Mouse (Mus musculus) macrophage (primary cell): ENCODE results near the gene Aldh1l1. TPM values are rescaled to one million over a fixed set of nuclear protein-coding genes. Genes with fewer than 3 reads are reported as not detected.

Experiments used
- H3K27ac ChIP-seq: fragments of 350-480 bp; formaldehyde crosslinking; 2 replicates; pipeline ENCODE4 v1.9.0; 2021
- H3K36me3 ChIP-seq: fragments of 350-480 bp; formaldehyde crosslinking; 2 replicates; pipeline ENCODE4 v1.9.0; 2021; ENCODE audit errors: inconsistent target
- H3K4me3 ChIP-seq: fragments of 350-480 bp; formaldehyde crosslinking; 2 replicates; pipeline ENCODE4 v1.9.0; 2021; ENCODE audit errors: inconsistent target
- H3K79me2 ChIP-seq: fragments of 350-480 bp; formaldehyde crosslinking; 2 replicates; pipeline ENCODE4 v1.9.0; 2021; ENCODE audit errors: inconsistent target
- WGBS: methylation state at CpG from one replicate; pipeline ENCODE4 v1.1.7; 2026; ENCODE audit warnings: inconsistent platforms; ENCODE audit not compliant: missing documents; 5-methylcytosine and 5-hydroxymethylcytosine counted together
- polyA plus RNA-seq: library from polyadenylated mRNA; stranded (reverse); fragments of 250-400 nt; gene quantifications from 3 replicates; pipeline ENCODE4 v1.2.4, GENCODE M21; 2018; ENCODE audit warnings: inconsistent platforms
- total RNA-seq, 78 experiments: library from RNA; depleted of rRNA; stranded (reverse); fragments of 250-400 nt; gene quantifications; 1 replicate in 9 of 78; 2 replicates in 24 of 78; 3 replicates in 43 of 78; 4 replicates in 2 of 78; pipeline ENCODE4 v1.2.4; 2018; ENCODE audit warnings: inconsistent platforms in 56 of 78

Aldh1l1 gene
- total RNA-seq (2018; cell fraction: chromatin; rRNA removed) = 10 to 100 TPM in 20 of 26 experiments, 1 to 10 TPM in 5, under 1 TPM in 1; 0.95 to 42.8 (median 17.8) TPM
- 10 to 100 TPM in 24 of 26 experiments, 1 to 10 TPM in 2; 9.8 to 35.3 (median 17.2) TPM for total RNA-seq (2018; cell fraction: cytosol; rRNA removed)
- 10 to 100 TPM in 19 of 26 experiments, 1 to 10 TPM in 7; 5.3 to 35.9 (median 18.8) TPM for total RNA-seq (2018; cell fraction: nucleus; rRNA removed)
- 9.4 to 16.6 TPM (median 12.7 TPM) in 3 replicates for polyA plus RNA-seq

GRCm38 (mm10) chr6:90486176-90486921 is at the start of gene Aldh1l1:
Aldh1l1 (plus strand) TSS chr6:90486427.
- Histone ChIP-seq H3K79me2 (no peaks in the 10 kb centered on the region), H3K36me3 (no peaks in the 10 kb centered on the region), H3K27ac (no peak within 1 kb of the TSS), H3K4me3 (no peak within 1 kb of the TSS)
- WGBS = 90% methylated on average over 12 of the region's 12 CpGs

- H3K27ac ChIP-seq = no peak overlapping the region
- no peaks in the 10 kb centered on the region for H3K79me2 ChIP-seq
- no peaks in the 10 kb centered on the region for H3K36me3 ChIP-seq
- 96% methylated on average over 3 of the region's 3 CpGs for WGBS
- no peak overlapping the region for H3K4me3 ChIP-seq
These were observed 49.2 kb upstream of the Aldh1l1 start for GRCm38 (mm10) chr6:90437041-90437440.

- no peak overlapping the region for H3K4me3 ChIP-seq
- 84% methylated on average over 4 of the region's 4 CpGs for WGBS
- H3K36me3 ChIP-seq = no peaks in the 10 kb centered on the region
- no peaks in the 10 kb centered on the region for H3K79me2 ChIP-seq
- no peak overlapping the region for H3K27ac ChIP-seq
These were observed 39.3 kb upstream of the Aldh1l1 start for GRCm38 (mm10) chr6:90446883-90447282.

GRCm38 (mm10) chr6:90450179-90450578 is 36.0 kb upstream of the Aldh1l1 start:
- Histone ChIP-seq H3K4me3 (no peak overlapping the region), H3K36me3 (no peaks in the 10 kb centered on the region), H3K27ac (no peak overlapping the region), H3K79me2 (no peaks in the 10 kb centered on the region)
- 29% methylated on average over 7 of the region's 7 CpGs for WGBS

GRCm38 (mm10) chr6:90450697-90451096 is 35.5 kb upstream of the Aldh1l1 start:
- no peaks in the 10 kb centered on the region for H3K36me3 ChIP-seq
- no peaks in the 10 kb centered on the region for H3K79me2 ChIP-seq
- WGBS = 80% methylated on average over 5 of the region's 5 CpGs
- H3K4me3 ChIP-seq = no peak overlapping the region
- no peak overlapping the region for H3K27ac ChIP-seq

GRCm38 (mm10) chr6:90451512-90451911 is 34.7 kb upstream of the Aldh1l1 start:
- H3K4me3 ChIP-seq = no peak overlapping the region
- H3K79me2 ChIP-seq = no peaks in the 10 kb centered on the region
- H3K36me3 ChIP-seq = no peaks in the 10 kb centered on the region
- H3K27ac ChIP-seq = no peak overlapping the region
- WGBS = 84% methylated on average over 5 of the region's 5 CpGs

GRCm38 (mm10) chr6:90452603-90453002 is 33.6 kb upstream of the Aldh1l1 start:
- H3K27ac ChIP-seq = no peak overlapping the region
- H3K4me3 ChIP-seq = no peak overlapping the region
- H3K36me3 ChIP-seq = no peaks in the 10 kb centered on the region
- no peaks in the 10 kb centered on the region for H3K79me2 ChIP-seq

- no peak overlapping the region for H3K27ac ChIP-seq
- no peaks in the 10 kb centered on the region for H3K79me2 ChIP-seq
- no peaks in the 10 kb centered on the region for H3K36me3 ChIP-seq
- 84% methylated on average over 5 of the region's 5 CpGs for WGBS
- H3K4me3 ChIP-seq = no peak overlapping the region
These were observed 32.5 kb upstream of the Aldh1l1 start for GRCm38 (mm10) chr6:90453751-90454150.

GRCm38 (mm10) chr6:90457421-90457820 is 28.8 kb upstream of the Aldh1l1 start:
- H3K4me3 ChIP-seq = no peak overlapping the region
- 96% methylated on average over 2 of the region's 2 CpGs for WGBS

GRCm38 (mm10) chr6:90461181-90461580 is 25.0 kb upstream of the Aldh1l1 start:
- H3K79me2 ChIP-seq = no peaks in the 10 kb centered on the region
- WGBS = 66% methylated on average over 2 of the region's 2 CpGs
- H3K27ac ChIP-seq = no peak overlapping the region
- H3K36me3 ChIP-seq = no peaks in the 10 kb centered on the region
- H3K4me3 ChIP-seq = no peak overlapping the region

More at GRCm38 (mm10) chr6:90457421-90457820, 28.8 kb upstream of the Aldh1l1 start:
- H3K36me3 ChIP-seq = no peaks in the 10 kb centered on the region
- no peak overlapping the region for H3K27ac ChIP-seq
- no peaks in the 10 kb centered on the region for H3K79me2 ChIP-seq

- Histone ChIP-seq H3K36me3 (no peaks in the 10 kb centered on the region), H3K4me3 (no peak overlapping the region), H3K79me2 (no peaks in the 10 kb centered on the region), H3K27ac (no peak overlapping the region)
- 52% methylated on average over 12 of the region's 12 CpGs for WGBS
These were observed 24.5 kb upstream of the Aldh1l1 start for GRCm38 (mm10) chr6:90461771-90462170.

GRCm38 (mm10) chr6:90462181-90462706 is 24.0 kb upstream of the Aldh1l1 start, which contains the start of gene Klf15:
Klf15 (plus strand) TSS chr6:90462576.
- WGBS = 2% methylated on average over 46 of the region's 70 CpGs
- H3K36me3 ChIP-seq = no peaks in the 10 kb centered on the region
- H3K79me2 ChIP-seq = no peaks in the 10 kb centered on the region
- H3K4me3 ChIP-seq = no peak within 1 kb of the TSS
- no peak within 1 kb of the TSS for H3K27ac ChIP-seq

GRCm38 (mm10) chr6:90462841-90463227 is 23.4 kb upstream of the Aldh1l1 start:
- Histone ChIP-seq H3K27ac (no peak overlapping the region), H3K79me2 (no peaks in the 10 kb centered on the region), H3K4me3 (no peak overlapping the region), H3K36me3 (no peaks in the 10 kb centered on the region)
- WGBS = 2% methylated on average over 38 of the region's 38 CpGs

GRCm38 (mm10) chr6:90463228-90463862 is 22.9 kb upstream of the Aldh1l1 start:
- H3K27ac ChIP-seq = no peak overlapping the region
- H3K4me3 ChIP-seq = no peak overlapping the region
- no peaks in the 10 kb centered on the region for H3K36me3 ChIP-seq
- WGBS = 6% methylated on average over 31 of the region's 31 CpGs
- H3K79me2 ChIP-seq = no peaks in the 10 kb centered on the region

GRCm38 (mm10) chr6:90463890-90464421 is 22.3 kb upstream of the Aldh1l1 start:
- WGBS = 73% methylated on average over 7 of the region's 7 CpGs
- Histone ChIP-seq H3K27ac (no peak overlapping the region), H3K79me2 (no peaks in the 10 kb centered on the region), H3K4me3 (no peak overlapping the region), H3K36me3 (no peaks in the 10 kb centered on the region)
